Comparison of ENCODE assay signal across 8 mouse cellular contexts in genomic region chr5:41706777-41707114, GRCm38 (mm10). TPM values are rescaled to one million over a fixed set of nuclear protein-coding genes. Genes with fewer than 3 reads are reported as not detected.
DNase-seq lines count a peak whose midpoint lies in the region; ATAC-seq and TF ChIP-seq lines count a peak whose summit lies in the region.

No protein-coding gene starts in this region.

- peak overlapping the region; percentile 99 for H3K4me3 ChIP-seq in heart, embryonic 16.5 days (ENCODE audit: low read length)
- H3K4me3 ChIP-seq in MEL (ENCODE audit: control insufficient read depth in 1 of 2, insufficient read depth in 1 of 2, low read depth in 2 of 2, low read length in 2 of 2), result peak overlapping the region; percentile 86 to 87
- H3K4me3 ChIP-seq in hindbrain, embryonic 11.5 days (ENCODE audit: low read depth, low read length), result peak overlapping the region; percentile 90
- H3K4me3 ChIP-seq in midbrain, embryonic 11.5 days (ENCODE audit: low read depth, low read length), result peak overlapping the region; percentile 91

- H3K79me2 ChIP-seq in MEL (ENCODE audit: control insufficient read depth, insufficient read depth, low read length, poor library complexity), result peaks cover 22% of the 10 kb centered on the region

- ATAC-seq in heart, embryonic 16.5 days (replicated peaks; ENCODE audit: extremely low read depth, insufficient read depth, low FRiP score), result no peak
- no peak for ATAC-seq in hindbrain, embryonic 11.5 days (ENCODE audit: low FRiP score)
- no peak for ATAC-seq in midbrain, embryonic 11.5 days (ENCODE audit: low FRiP score)

- H3K9ac ChIP-seq in heart, embryonic 16.5 days (ENCODE audit: low read length), result peak overlapping the region; percentile 95
- peak overlapping the region; percentile 92 for H3K9ac ChIP-seq in MEL (ENCODE audit: control insufficient read depth, low read depth, low read length, poor library complexity, severe bottlenecking)
- H3K9ac ChIP-seq in hindbrain, embryonic 11.5 days (ENCODE audit: low read depth, low read length), result peak overlapping the region; percentile 93
- peak overlapping the region; percentile 94 for H3K9ac ChIP-seq in midbrain, embryonic 11.5 days (ENCODE audit: low read length)

- peak overlapping the region; percentile 84 for H3K4me2 ChIP-seq in heart, embryonic 16.5 days (ENCODE audit: low read depth, low read length)
- H3K4me2 ChIP-seq in hindbrain, embryonic 11.5 days (replicated peaks; ENCODE audit: low read depth, low read length), result peak overlapping the region; percentile 90
- peak overlapping the region; percentile 94 for H3K4me2 ChIP-seq in midbrain, embryonic 11.5 days

- no peak for TF ChIP-seq RAD21 in MEL (IDR thresholded peaks at IDR 0.05; ENCODE audit: low read depth, low read length)

- H3K9me3 ChIP-seq in heart, embryonic 16.5 days (replicated peaks; ENCODE audit: control insufficient read depth, low read length), result no peaks in the 10 kb centered on the region
- H3K9me3 ChIP-seq in MEL (replicated peaks; ENCODE audit: insufficient read depth, low read length), result no peaks in the 10 kb centered on the region
- H3K9me3 ChIP-seq in hindbrain, embryonic 11.5 days (ENCODE audit: control insufficient read depth, low read length), result no peaks in the 10 kb centered on the region
- H3K9me3 ChIP-seq in midbrain, embryonic 11.5 days (ENCODE audit: control insufficient read depth, low read length), result no peaks in the 10 kb centered on the region

- peaks cover 6% of the 10 kb centered on the region for H3K4me1 ChIP-seq in heart, embryonic 16.5 days (ENCODE audit: control insufficient read depth, insufficient read depth, low read length)
- H3K4me1 ChIP-seq in MEL (ENCODE audit: control insufficient read depth in 1 of 2, insufficient read depth in 2 of 2, low read length in 2 of 2), result peaks cover 5 to 22% of the 10 kb centered on the region in 2 experiments; a peak in 3 of 4 replicates
- H3K4me1 ChIP-seq in hindbrain, embryonic 11.5 days (replicated peaks; ENCODE audit: control insufficient read depth, insufficient read depth, low read length), result no peaks in the 10 kb centered on the region
- H3K4me1 ChIP-seq in midbrain, embryonic 11.5 days (ENCODE audit: control insufficient read depth, insufficient read depth, low read length), result peaks cover 3% of the 10 kb centered on the region; the same call in 1 of the 2 replicates

- no peak for TF ChIP-seq CTCF in MEL (IDR thresholded peaks at IDR 0.05 in 2 of 3, conservative IDR thresholded peaks at IDR 0.05 in 1 of 3; ENCODE audit: control insufficient read depth in 1 of 3, insufficient read depth in 1 of 3, low read depth in 2 of 3, low read length in 3 of 3, poor library complexity in 1 of 3, severe bottlenecking in 1 of 3)

- H3K27me3 ChIP-seq in heart, embryonic 16.5 days (ENCODE audit: control insufficient read depth, insufficient read depth, low read length), result no peaks in the 10 kb centered on the region
- H3K27me3 ChIP-seq in MEL (ENCODE audit: control insufficient read depth in 1 of 2, insufficient read depth in 2 of 2, low read length in 2 of 2), result no peaks in the 10 kb centered on the region
- no peaks in the 10 kb centered on the region for H3K27me3 ChIP-seq in hindbrain, embryonic 11.5 days (ENCODE audit: control insufficient read depth, insufficient read depth, low read length)
- no peaks in the 10 kb centered on the region for H3K27me3 ChIP-seq in midbrain, embryonic 11.5 days (ENCODE audit: control insufficient read depth, insufficient read depth, low read length)

- TF ChIP-seq EP300 in MEL (IDR thresholded peaks at IDR 0.05; ENCODE audit: low read depth in 1 of 2, low read length in 2 of 2), result no peak

- 6% methylated on average over 9 of the region's 9 CpGs for WGBS in heart, embryonic 16.5 days
- 7% methylated on average over 9 of the region's 9 CpGs for WGBS in hindbrain, embryonic 11.5 days
- WGBS in midbrain, embryonic 11.5 days, result 8% methylated on average over 9 of the region's 9 CpGs

- no peak overlapping the region for H3K27ac ChIP-seq in heart, embryonic 16.5 days (ENCODE audit: low read length)
- no peak overlapping the region for H3K27ac ChIP-seq in MEL (ENCODE audit: control insufficient read depth, low read depth, low read length)
- no peak overlapping the region for H3K27ac ChIP-seq in hindbrain, embryonic 11.5 days (ENCODE audit: low read depth, low read length)
- H3K27ac ChIP-seq in midbrain, embryonic 11.5 days (ENCODE audit: low read depth, low read length), result no peak overlapping the region

- H3K36me3 ChIP-seq in heart, embryonic 16.5 days (ENCODE audit: control insufficient read depth, insufficient read depth), result no peaks in the 10 kb centered on the region
- peaks cover 2 to 17% of the 10 kb centered on the region in 2 experiments; a peak in 3 of 4 replicates for H3K36me3 ChIP-seq in MEL (ENCODE audit: control insufficient read depth in 1 of 2, insufficient read depth in 2 of 2, low read length in 2 of 2)
- H3K36me3 ChIP-seq in hindbrain, embryonic 11.5 days (ENCODE audit: control insufficient read depth, insufficient read depth, low read length), result no peaks in the 10 kb centered on the region
- H3K36me3 ChIP-seq in midbrain, embryonic 11.5 days (ENCODE audit: control insufficient read depth, insufficient read depth, low read length), result no peaks in the 10 kb centered on the region

- DNase-seq in heart, adult 8-10 months (ENCODE audit: low spot score), result no peak
- no peak for DNase-seq in MEL (ENCODE audit: low read depth, low spot score)
- no peak for DNase-seq in hindbrain, embryonic 11.5 days (ENCODE audit: low spot score)
- no peak for DNase-seq in midbrain, embryonic 11.5 days (ENCODE audit: low spot score, missing footprints)
- no peak for DNase-seq in cerebellum, postnatal 4 days (ENCODE audit: low spot score in 2 of 2)
- DNase-seq in gastrocnemius, postnatal 25 days, result no peak
- DNase-seq in kidney, postnatal 10 days, result no peak

- TF ChIP-seq POLR2A in MEL (IDR thresholded peaks at IDR 0.05; ENCODE audit: control insufficient read depth in 1 of 2, insufficient read depth in 1 of 2, low read depth in 1 of 2, low read length in 2 of 2, poor library complexity in 1 of 2), result no peak

TF ChIP-seq in MEL, 35 proteins besides CTCF, POLR2A, EP300 and RAD21:
- TF ChIP-seq MAFK (IDR thresholded peaks at IDR 0.05; ENCODE audit: borderline replicate concordance, low read depth, low read length) (no peak), SIN3A (IDR thresholded peaks at IDR 0.05; ENCODE audit: low read length) (peak; percentile 63; the same call in 1 of the 2 replicates), ZNF384 (IDR thresholded peaks at IDR 0.05; ENCODE audit: low read depth, low read length) (peak; percentile 93), MXI1 (IDR thresholded peaks at IDR 0.05; ENCODE audit: low read depth, low read length) (peak; percentile 86)
TF ChIP-seq in MEL: peak in this region for 3.

RNA-seq across cellular contexts. Expression of gene Rab28, which starts 1.2 kb away (rescaled TPM):
- 45.8 and 48.4 TPM in 2 replicates for polyA plus RNA-seq in heart, embryonic 16.5 days (2015; fragmentation: Nextera tagmentation; extraction: Ambion mirVana)
- total RNA-seq in heart, adult 8-10 months (2022), result 100 to 1,000 TPM in 1 of 4 experiments, 10 to 100 TPM in 3; 95.5 to 106 (median 97.0) TPM
- 66.7 TPM in 2 replicates for total RNA-seq in MEL (2012; rRNA removed)
- 10 to 100 TPM in 1 of 2 experiments, not detected in 1; 66.5 TPM for polyA plus RNA-seq in MEL (2012; ENCODE audit: insufficient read depth in 1 of 2, insufficient read length in 2 of 2, low read depth in 1 of 2, low replicate concordance in 2 of 2, missing spikeins in 1 of 2)
- polyA plus RNA-seq in hindbrain, embryonic 11.5 days (2014; fragmentation: Nextera tagmentation; extraction: Ambion mirVana), result 94.7 and 99.6 TPM in 2 replicates
- 98.2 and 108 TPM in 2 replicates for polyA plus RNA-seq in midbrain, embryonic 11.5 days (2014; fragmentation: Nextera tagmentation; extraction: Ambion mirVana)
- 10 to 100 TPM; 73.6 to 79.9 TPM for total RNA-seq in gastrocnemius, postnatal 25 days (2021)

RNA-seq across cellular contexts. Expression of gene Nkx3-2, which starts 57.6 kb away (rescaled TPM):
- not detected in 2 replicates for polyA plus RNA-seq in heart, embryonic 16.5 days (2015; fragmentation: Nextera tagmentation; extraction: Ambion mirVana)
- not detected for total RNA-seq in heart, adult 8-10 months (2022)
- not detected in 2 replicates for total RNA-seq in MEL (2012; rRNA removed)
- not detected for polyA plus RNA-seq in MEL (2012; ENCODE audit: insufficient read depth in 1 of 2, insufficient read length in 2 of 2, low read depth in 1 of 2, low replicate concordance in 2 of 2, missing spikeins in 1 of 2)
- polyA plus RNA-seq in hindbrain, embryonic 11.5 days (2014; fragmentation: Nextera tagmentation; extraction: Ambion mirVana), result 0.84 and 1.0 TPM in 2 replicates
- polyA plus RNA-seq in midbrain, embryonic 11.5 days (2014; fragmentation: Nextera tagmentation; extraction: Ambion mirVana), result 0.27 TPM in 1 of 2 replicates, not detected in the other
- total RNA-seq in gastrocnemius, postnatal 25 days (2021), result under 1 TPM in 1 of 2 experiments, not detected in 1; 0.15 TPM
